17 mouse cellular contexts compared by ENCODE assay signal in genomic region chr13:103822270-103822669, GRCm38 (mm10). TPM values are rescaled to one million over a fixed set of nuclear protein-coding genes. Genes with fewer than 3 reads are reported as not detected.
DNase-seq lines count a peak whose midpoint lies in the region; ATAC-seq lines count a peak whose summit lies in the region.
"Had no signal": no experiment of that assay in that cellular context is flagged by ENCODE, and none has a peak within 500 bp of the region (broad histone marks: within the 10 kb centered on the region; RNA-seq: fewer than 3 reads in every experiment).

No protein-coding gene starts in this region.

- ATAC-seq in activated CD4-positive, CD25-positive, alpha-beta regulatory T cell, adult 4 months: peak; percentile 66
- ATAC-seq: forebrain, embryonic 13.5 days; forebrain, embryonic 15.5 days; forebrain, postnatal 0 days; Patski had no signal

- DNase-seq in CD4-positive, CD25-positive, alpha-beta regulatory T cell, adult 2 months (ENCODE audit: low read depth, low spot score): peak; percentile 11
- DNase-seq in ovary, postnatal 36 days (ENCODE audit: low spot score): no peak
- no peak for DNase-seq in heart, adult 9 months (ENCODE audit: low spot score in 2 of 2)
- DNase-seq in left cerebral cortex, adult 9 months (ENCODE audit: low spot score in 2 of 2): no peak
- DNase-seq: adrenal gland, adult 2 months; adrenal gland, postnatal 14 days; adrenal gland, postnatal 36 days; cerebellum, adult 11-12 months; cerebellum, adult 2 months; cerebellum, adult 9-10 months; cerebellum, postnatal 10 days; cerebellum, postnatal 25 days; forebrain, postnatal 0 days had no signal

RNA-seq across cellular contexts. Expression of gene Srek1, which starts 47.9 kb away (rescaled TPM):
- polyA plus RNA-seq in activated CD4-positive, CD25-positive, alpha-beta regulatory T cell, adult 4 months (2017; shearing (Covaris generic)): 10 to 100 TPM; 59.8 to 75.0 TPM
